Mouse (Mus musculus) erythroblast, embryonic 14.5 days (primary cell): ENCODE measurements around the gene Usp3.

Experiments used
- GATA1 ChIP-seq: IDR thresholded peaks from 2 replicates; pipeline ENCODE4 v1.6.1; 2012; ENCODE audit warnings: low read length, inconsistent platforms, mixed read lengths
- TAL1 ChIP-seq: IDR thresholded peaks from 3 replicates; pipeline ENCODE4 v1.6.1; 2012; ENCODE audit warnings: low read length, inconsistent platforms, mixed read lengths

DNA sequence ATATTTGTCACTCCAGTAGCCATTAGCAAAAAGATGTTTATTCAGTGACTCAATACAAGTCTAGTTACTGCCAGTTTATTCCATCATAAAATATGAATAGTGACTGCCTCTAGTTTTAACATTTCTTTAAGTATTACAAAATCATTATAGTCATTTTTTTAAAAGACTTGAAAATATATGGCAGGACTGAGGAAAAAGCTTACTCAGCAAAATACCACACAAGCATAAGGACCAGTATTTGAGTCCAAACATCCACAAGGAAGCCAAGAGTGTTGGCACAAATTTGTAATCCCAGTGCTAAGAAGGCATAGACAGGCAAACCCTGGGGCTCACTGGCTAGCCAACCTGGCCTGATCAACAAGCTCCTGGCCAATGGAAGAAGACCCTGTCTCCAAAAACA is 99.0 kb downstream of the Usp3 start:
- TF ChIP-seq GATA1: no peak
- no peak for TF ChIP-seq TAL1
